Mouse (Mus musculus) cerebellum, adult 2 months (tissue): Measurements from ENCODE around the gene Dgkb.

Experiments
- CTCF ChIP-seq: fragments of 200-500 bp; IDR thresholded peaks from 2 replicates; pipeline ENCODE4 v1.5.1; 2011; ENCODE audit warnings: low read depth, mild to moderate bottlenecking, control low read depth, low read length, moderate library complexity, borderline replicate concordance; ENCODE audit not compliant: insufficient read depth
- POLR2A ChIP-seq: fragments of 200-500 bp; IDR thresholded peaks from 2 replicates; pipeline ENCODE4 v1.6.1; 2011; ENCODE audit warnings: low read length, control low read depth, borderline replicate concordance; ENCODE audit not compliant: insufficient read depth

GRCm38 (mm10) chr12:38593653-38594052, 776.1 kb downstream of the Dgkb start:
- TF ChIP-seq POLR2A = no peak
- no peak for TF ChIP-seq CTCF
